Mouse (Mus musculus): ENCODE data around the gene Vmn1r171. TPM values are rescaled to one million over a fixed set of nuclear protein-coding genes. Genes with fewer than 3 reads are reported as not detected.
"Not testable (repeated sequence)": the region's sequence is repeated elsewhere in the genome, so short reads cannot be mapped to it uniquely, and the experiment has no call there.

The Vmn1r171 gene
- total RNA-seq (2015): not detected in 2 replicates
- total RNA-seq (2017): not detected in 2 replicates

DNA sequence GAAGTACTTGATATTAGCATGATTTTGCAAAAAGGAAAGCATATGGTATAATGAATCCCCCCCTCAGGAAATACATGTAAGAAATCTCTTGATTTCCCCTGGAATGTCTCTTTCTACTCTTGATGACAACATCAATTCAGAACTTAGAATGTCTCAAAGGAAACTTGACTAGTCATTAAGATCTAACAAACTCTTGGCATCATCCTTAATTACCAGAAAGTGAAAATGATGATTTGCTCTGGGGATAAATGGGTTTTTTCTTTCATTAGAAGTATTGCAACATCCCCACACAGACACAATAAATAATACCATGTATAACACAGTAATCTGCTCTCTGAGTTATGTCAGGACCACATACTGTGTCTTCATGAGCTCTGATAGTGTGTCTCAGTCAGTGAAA is at the start of gene Vmn1r171:
TSS of gene Vmn1r171 (plus strand) at position 301 of the 400 bp plus-strand sequence.
- ATAC-seq (replicated peaks; ENCODE audit: poor library complexity): no peak

- not testable (repeated sequence) for ATAC-seq (replicated peaks; ENCODE audit: poor library complexity)
Measured at GRCm38 (mm10) chr7:23605875-23606274, 24.6 kb upstream of the Vmn1r171 start, which contains the start of gene Vmn1r170. TSS of gene Vmn1r170 (plus strand) at chr7:23606175.

- no peak for ATAC-seq (replicated peaks; ENCODE audit: poor library complexity)
Measured at GRCm38 (mm10) chr7:23658016-23658415, 27.5 kb downstream of the Vmn1r171 start, which contains the start of gene Vmn1r172. TSS of gene Vmn1r172 (plus strand) at chr7:23658316.

Other genes starting within 250 kb of the Vmn1r171 start
- gene Nlrp5, start 244.8 kb upstream of the Vmn1r171 start, total RNA-seq (2015): not detected in 2 replicates
- not detected in 2 replicates for gene Nlrp5, start 244.8 kb upstream of the Vmn1r171 start, total RNA-seq (2017)
- not detected in 2 replicates for gene Vmn1r167, start 123.5 kb upstream of the Vmn1r171 start, total RNA-seq (2015)
- not detected in 2 replicates for gene Vmn1r167, start 123.5 kb upstream of the Vmn1r171 start, total RNA-seq (2017)
- not detected in 2 replicates for gene Vmn1r168, start 91.0 kb upstream of the Vmn1r171 start, total RNA-seq (2015)
- gene Vmn1r168, start 91.0 kb upstream of the Vmn1r171 start, total RNA-seq (2017): not detected in 2 replicates
- not detected in 2 replicates for gene Vmn1r169, start 55.2 kb upstream of the Vmn1r171 start, total RNA-seq (2015)
- gene Vmn1r169, start 55.2 kb upstream of the Vmn1r171 start, total RNA-seq (2017): not detected in 2 replicates
- not detected in 2 replicates for gene Vmn1r170, start 24.5 kb upstream of the Vmn1r171 start, total RNA-seq (2015)
- not detected in 2 replicates for gene Vmn1r170, start 24.5 kb upstream of the Vmn1r171 start, total RNA-seq (2017)
- not detected in 2 replicates for gene Vmn1r172, start 27.6 kb downstream of the Vmn1r171 start, total RNA-seq (2015)
- not detected in 2 replicates for gene Vmn1r172, start 27.6 kb downstream of the Vmn1r171 start, total RNA-seq (2017)
- gene Vmn1r173, start 70.0 kb downstream of the Vmn1r171 start, total RNA-seq (2015): not detected in 2 replicates
- not detected in 2 replicates for gene Vmn1r173, start 70.0 kb downstream of the Vmn1r171 start, total RNA-seq (2017)
- not detected in 2 replicates for gene Vmn1r174, start 121.5 kb downstream of the Vmn1r171 start, total RNA-seq (2015)
- not detected in 2 replicates for gene Vmn1r174, start 121.5 kb downstream of the Vmn1r171 start, total RNA-seq (2017)
- not detected in 2 replicates for gene Vmn1r175, start 179.9 kb downstream of the Vmn1r171 start, total RNA-seq (2015)
- gene Vmn1r175, start 179.9 kb downstream of the Vmn1r171 start, total RNA-seq (2017): not detected in 2 replicates
- not detected in 2 replicates for gene Vmn1r176, start 206.7 kb downstream of the Vmn1r171 start, total RNA-seq (2015)
- not detected in 2 replicates for gene Vmn1r176, start 206.7 kb downstream of the Vmn1r171 start, total RNA-seq (2017)
- gene Vmn1r177, start 235.7 kb downstream of the Vmn1r171 start, total RNA-seq (2015): not detected in 2 replicates
- gene Vmn1r177, start 235.7 kb downstream of the Vmn1r171 start, total RNA-seq (2017): not detected in 2 replicates

Data from megakaryocyte progenitor cell, adult 5-6 weeks (primary cell).